Mouse (Mus musculus): Measurements from ENCODE around the gene Nsf. TPM values are rescaled to one million over a fixed set of nuclear protein-coding genes. Genes with fewer than 3 reads are reported as not detected.

The Nsf gene
- polyA plus RNA-seq, 1 experiment from 2014 or later: 47.6 TPM

DNA sequence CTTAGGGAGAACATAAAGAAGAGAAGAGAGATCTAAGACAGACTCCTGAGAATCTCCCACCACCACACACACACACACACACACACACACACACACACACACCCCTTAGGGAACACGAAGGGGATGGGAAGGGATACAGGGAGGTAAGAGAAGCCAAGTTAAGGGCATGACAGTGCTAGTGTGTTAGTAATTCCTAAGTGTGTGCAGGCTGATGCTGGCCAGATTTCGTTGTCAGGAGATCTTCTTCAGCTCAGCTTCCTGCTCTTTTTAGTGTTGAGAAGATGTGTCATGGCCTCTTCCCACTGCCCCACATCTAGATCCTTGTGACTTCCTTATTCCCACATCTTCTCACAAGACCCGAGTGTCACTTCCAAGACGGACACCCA, 52.3 kb downstream of the Nsf start:
- no peak for ATAC-seq (replicated peaks; ENCODE audit: insufficient number of reproducible peaks, low FRiP score, low TSS enrichment, low read depth)
- no peak for DNase-seq (ENCODE audit: low spot score)
- H3K4me2 ChIP-seq (ENCODE audit: low read depth, low read length): no peak overlapping the region
- no peak overlapping the region for H3K9ac ChIP-seq (replicated peaks; ENCODE audit: low read length)
- no peaks in the 10 kb centered on the region for H3K4me1 ChIP-seq (ENCODE audit: control insufficient read depth, insufficient read depth, low read length)
- no peak overlapping the region for H3K27ac ChIP-seq (replicated peaks; ENCODE audit: low read depth, low read length)
- H3K27me3 ChIP-seq (ENCODE audit: control insufficient read depth, insufficient read depth, low read length): no peaks in the 10 kb centered on the region
- no peaks in the 10 kb centered on the region for H3K36me3 ChIP-seq (replicated peaks; ENCODE audit: control insufficient read depth, insufficient read depth, low read depth, low read length)
- H3K4me3 ChIP-seq (ENCODE audit: low read depth, low read length): no peak overlapping the region
- WGBS: 81% methylated on average over 4 of the region's 4 CpGs
- no peaks in the 10 kb centered on the region for H3K9me3 ChIP-seq (replicated peaks; ENCODE audit: control insufficient read depth, low read length)

DNA sequence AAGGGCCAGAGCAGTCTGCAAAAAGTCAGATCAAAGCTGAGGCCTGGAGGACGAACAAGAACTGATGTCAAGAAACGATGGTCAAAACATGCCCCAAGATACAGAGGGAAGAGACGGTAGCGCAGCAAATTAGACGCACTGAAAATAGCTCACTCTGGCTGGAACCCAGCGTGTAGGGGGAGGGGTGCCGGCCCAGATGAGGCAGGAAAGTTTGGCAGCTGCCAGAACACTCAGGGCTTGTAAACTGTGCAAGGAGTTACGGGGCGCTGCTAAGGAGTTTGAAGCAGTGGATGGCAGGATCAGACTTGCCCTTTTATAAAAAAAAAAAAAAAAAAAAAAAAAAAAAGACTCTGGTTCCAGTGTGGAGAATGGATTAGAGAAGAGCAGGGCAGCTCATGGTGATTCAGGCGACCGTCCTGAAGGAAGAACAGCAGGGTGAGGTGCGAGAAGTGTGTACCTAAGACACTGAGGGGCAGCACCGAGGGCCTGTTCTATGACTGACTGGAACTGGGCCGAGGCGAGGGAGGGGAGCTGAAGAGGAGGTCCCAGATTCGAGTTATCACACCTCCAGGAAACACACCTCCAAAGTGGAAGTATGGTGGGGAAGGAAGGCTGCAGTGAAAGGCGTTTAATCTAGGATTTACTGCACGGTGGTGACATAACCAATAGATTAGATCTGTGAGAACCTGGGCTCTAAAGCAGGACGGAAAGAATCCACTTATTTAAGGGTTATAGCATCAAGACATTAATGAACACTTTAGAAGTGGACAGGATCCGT, 52.9 kb downstream of the Nsf start:
- ATAC-seq (replicated peaks; ENCODE audit: insufficient number of reproducible peaks, low FRiP score, low TSS enrichment, low read depth) (no peak), DNase-seq (ENCODE audit: low spot score) (peak; percentile 28)
- no peak overlapping the region for H3K9ac ChIP-seq (replicated peaks; ENCODE audit: low read length)
- H3K4me2 ChIP-seq (ENCODE audit: low read depth, low read length): no peak overlapping the region
- no peaks in the 10 kb centered on the region for H3K4me1 ChIP-seq (ENCODE audit: control insufficient read depth, insufficient read depth, low read length)
- no peak overlapping the region for H3K4me3 ChIP-seq (ENCODE audit: low read depth, low read length)
- no peak overlapping the region for H3K27ac ChIP-seq (replicated peaks; ENCODE audit: low read depth, low read length)
- H3K9me3 ChIP-seq (replicated peaks; ENCODE audit: control insufficient read depth, low read length): no peaks in the 10 kb centered on the region
- H3K36me3 ChIP-seq (replicated peaks; ENCODE audit: control insufficient read depth, insufficient read depth, low read depth, low read length): no peaks in the 10 kb centered on the region
- 65% methylated on average over 20 of the region's 20 CpGs for WGBS
- no peaks in the 10 kb centered on the region for H3K27me3 ChIP-seq (ENCODE audit: control insufficient read depth, insufficient read depth, low read length)

- DNase-seq (ENCODE audit: low spot score): no peak
- no peak for ATAC-seq (replicated peaks; ENCODE audit: insufficient number of reproducible peaks, low FRiP score, low TSS enrichment, low read depth)
- Histone ChIP-seq H3K36me3 (replicated peaks; ENCODE audit: control insufficient read depth, insufficient read depth, low read depth, low read length) (no peaks in the 10 kb centered on the region), H3K4me1 (ENCODE audit: control insufficient read depth, insufficient read depth, low read length) (no peaks in the 10 kb centered on the region), H3K4me3 (ENCODE audit: low read depth, low read length) (no peak overlapping the region), H3K9me3 (replicated peaks; ENCODE audit: control insufficient read depth, low read length) (no peaks in the 10 kb centered on the region), H3K9ac (replicated peaks; ENCODE audit: low read length) (no peak overlapping the region), H3K4me2 (ENCODE audit: low read depth, low read length) (no peak overlapping the region), H3K27ac (replicated peaks; ENCODE audit: low read depth, low read length) (no peak overlapping the region), H3K27me3 (ENCODE audit: control insufficient read depth, insufficient read depth, low read length) (no peaks in the 10 kb centered on the region)
- 90% methylated on average over 11 of the region's 11 CpGs for WGBS
These were observed 56.7 kb downstream of the Nsf start for GRCm38 (mm10) chr11:103896966-103897750.

- H3K9ac ChIP-seq (replicated peaks; ENCODE audit: low read length): no peak overlapping the region
- H3K4me3 ChIP-seq (ENCODE audit: low read depth, low read length): no peak overlapping the region
- H3K27me3 ChIP-seq (ENCODE audit: control insufficient read depth, insufficient read depth, low read length): no peaks in the 10 kb centered on the region
- no peak overlapping the region for H3K4me2 ChIP-seq (ENCODE audit: low read depth, low read length)
- no peak overlapping the region for H3K27ac ChIP-seq (replicated peaks; ENCODE audit: low read depth, low read length)
- ATAC-seq (replicated peaks; ENCODE audit: insufficient number of reproducible peaks, low FRiP score, low TSS enrichment, low read depth): no peak
- H3K36me3 ChIP-seq (replicated peaks; ENCODE audit: control insufficient read depth, insufficient read depth, low read depth, low read length): no peaks in the 10 kb centered on the region
- no peak for DNase-seq (ENCODE audit: low spot score)
- no peaks in the 10 kb centered on the region for H3K9me3 ChIP-seq (replicated peaks; ENCODE audit: control insufficient read depth, low read length)
- WGBS: 86% methylated on average over 4 of the region's 4 CpGs
- no peaks in the 10 kb centered on the region for H3K4me1 ChIP-seq (ENCODE audit: control insufficient read depth, insufficient read depth, low read length)
These were observed 57.8 kb downstream of the Nsf start for GRCm38 (mm10) chr11:103896056-103896455.

DNA sequence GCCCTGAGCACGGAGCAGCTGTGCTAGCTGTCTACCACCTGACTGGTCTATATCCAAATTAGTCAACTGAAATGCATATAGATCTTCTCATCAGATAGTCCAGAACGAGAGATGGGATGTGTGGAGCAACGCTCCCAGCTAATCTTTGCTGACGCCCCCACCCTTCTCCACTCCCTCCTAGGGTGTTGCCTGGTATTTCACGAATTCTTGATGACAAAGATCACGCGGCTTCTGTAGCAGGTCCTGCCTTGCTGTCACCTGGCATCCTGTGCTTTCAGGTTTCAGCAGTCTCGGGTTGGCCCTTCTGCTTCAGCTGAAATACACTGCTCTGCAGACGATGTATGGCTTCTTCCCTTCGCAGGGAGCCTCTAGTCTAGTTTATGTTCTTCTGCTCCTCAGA, 61.0 kb downstream of the Nsf start:
- H3K36me3 ChIP-seq (replicated peaks; ENCODE audit: control insufficient read depth, insufficient read depth, low read depth, low read length): no peaks in the 10 kb centered on the region
- WGBS: 86% methylated on average over 10 of the region's 10 CpGs
- H3K4me3 ChIP-seq (ENCODE audit: low read depth, low read length): no peak overlapping the region
- ATAC-seq (replicated peaks; ENCODE audit: insufficient number of reproducible peaks, low FRiP score, low TSS enrichment, low read depth) (no peak), DNase-seq (ENCODE audit: low spot score) (no peak)
- H3K4me2 ChIP-seq (ENCODE audit: low read depth, low read length): no peak overlapping the region
- no peak overlapping the region for H3K9ac ChIP-seq (replicated peaks; ENCODE audit: low read length)
- H3K4me1 ChIP-seq (ENCODE audit: control insufficient read depth, insufficient read depth, low read length): no peaks in the 10 kb centered on the region
- H3K9me3 ChIP-seq (replicated peaks; ENCODE audit: control insufficient read depth, low read length): no peaks in the 10 kb centered on the region
- no peaks in the 10 kb centered on the region for H3K27me3 ChIP-seq (ENCODE audit: control insufficient read depth, insufficient read depth, low read length)
- H3K27ac ChIP-seq (replicated peaks; ENCODE audit: low read depth, low read length): no peak overlapping the region

GRCm38 (mm10) chr11:103891781-103892180, 62.1 kb downstream of the Nsf start:
- Histone ChIP-seq H3K4me3 (ENCODE audit: low read depth, low read length) (no peak overlapping the region), H3K27ac (replicated peaks; ENCODE audit: low read depth, low read length) (no peak overlapping the region), H3K27me3 (ENCODE audit: control insufficient read depth, insufficient read depth, low read length) (no peaks in the 10 kb centered on the region), H3K4me1 (ENCODE audit: control insufficient read depth, insufficient read depth, low read length) (no peaks in the 10 kb centered on the region), H3K36me3 (replicated peaks; ENCODE audit: control insufficient read depth, insufficient read depth, low read depth, low read length) (no peaks in the 10 kb centered on the region), H3K9ac (replicated peaks; ENCODE audit: low read length) (no peak overlapping the region), H3K4me2 (ENCODE audit: low read depth, low read length) (no peak overlapping the region), H3K9me3 (replicated peaks; ENCODE audit: control insufficient read depth, low read length) (no peaks in the 10 kb centered on the region)
- ATAC-seq (replicated peaks; ENCODE audit: insufficient number of reproducible peaks, low FRiP score, low TSS enrichment, low read depth) (no peak), DNase-seq (ENCODE audit: low spot score) (no peak)
- 85% methylated on average over 10 of the region's 10 CpGs for WGBS

GRCm38 (mm10) chr11:103890337-103891186, 63.3 kb downstream of the Nsf start:
- Histone ChIP-seq H3K27me3 (ENCODE audit: control insufficient read depth, insufficient read depth, low read length) (no peaks in the 10 kb centered on the region), H3K36me3 (replicated peaks; ENCODE audit: control insufficient read depth, insufficient read depth, low read depth, low read length) (no peaks in the 10 kb centered on the region), H3K9me3 (replicated peaks; ENCODE audit: control insufficient read depth, low read length) (no peaks in the 10 kb centered on the region), H3K4me2 (ENCODE audit: low read depth, low read length) (no peak overlapping the region), H3K9ac (replicated peaks; ENCODE audit: low read length) (no peak overlapping the region), H3K4me1 (ENCODE audit: control insufficient read depth, insufficient read depth, low read length) (no peaks in the 10 kb centered on the region), H3K4me3 (ENCODE audit: low read depth, low read length) (no peak overlapping the region), H3K27ac (replicated peaks; ENCODE audit: low read depth, low read length) (no peak overlapping the region)
- no peak for DNase-seq (ENCODE audit: low spot score)
- no peak for ATAC-seq (replicated peaks; ENCODE audit: insufficient number of reproducible peaks, low FRiP score, low TSS enrichment, low read depth)
- 83% methylated on average over 23 of the region's 23 CpGs for WGBS

Data from embryonic facial prominence, embryonic 11.5 days (tissue).